Mouse (Mus musculus): ENCODE measurements around the gene Sox6.

- TF ChIP-seq CTCF (IDR thresholded peaks at IDR 0.05; ENCODE audit: low read depth, low read length): no peak
- no peak for TF ChIP-seq POLR2AphosphoS5 (IDR thresholded peaks at IDR 0.05; ENCODE audit: insufficient replicate concordance, low read depth, low read length)
- TF ChIP-seq GATA1 (IDR thresholded peaks at IDR 0.05; ENCODE audit: borderline replicate concordance, low read length): no peak
Observed at GRCm38 (mm10) chr7:115669207-115670004, 369.2 kb downstream of the Sox6 start.

All from G1E (cell line).